Mouse (Mus musculus): ENCODE results near the gene Ktn1.

The Ktn1 gene

DNA sequence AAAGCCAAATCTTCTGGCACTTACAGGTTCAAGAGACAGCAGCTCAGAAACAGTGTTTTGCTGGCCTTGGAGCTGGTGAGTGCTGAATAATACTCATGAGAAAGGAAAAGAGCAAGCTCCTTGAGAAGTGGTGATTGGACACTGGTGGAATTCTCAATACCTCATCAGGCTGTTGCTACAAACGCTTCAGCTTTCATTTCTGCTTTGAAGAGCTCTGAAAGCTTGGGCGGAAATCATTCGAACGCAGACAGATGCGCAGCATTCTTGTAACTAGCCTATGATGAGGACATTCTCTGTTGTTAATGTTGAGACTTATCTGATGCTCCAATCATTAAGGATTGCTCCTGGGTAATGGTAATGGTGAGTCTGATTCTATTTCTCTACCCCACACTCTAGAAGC lies at the start of gene Ktn1:
TSS of gene Ktn1 (plus strand) at position 231 of the 400 bp plus-strand sequence.
- DNase-seq (ENCODE audit: low spot score), result peak; percentile 42

DNA sequence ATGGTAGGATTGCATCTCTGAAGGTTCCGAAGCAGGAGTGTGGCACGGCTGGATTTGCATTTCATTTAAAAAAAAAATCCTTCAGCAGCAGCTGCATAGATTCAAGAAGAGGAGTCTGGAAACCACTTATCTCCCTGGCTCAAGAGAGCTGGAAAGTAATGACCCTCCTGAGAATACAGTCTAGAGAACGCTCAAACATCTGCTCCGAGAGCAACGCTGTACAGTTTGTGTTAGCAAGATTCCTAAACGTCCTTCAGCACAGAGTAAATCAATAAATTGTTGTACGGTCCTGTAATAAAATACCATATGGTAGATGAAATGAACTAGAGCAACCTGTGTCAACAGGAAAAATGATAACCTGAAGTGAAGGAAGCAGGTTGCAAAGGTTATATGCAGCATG lies 35.0 kb upstream of the Ktn1 start:
- DNase-seq (ENCODE audit: low spot score), result no peak

DNA sequence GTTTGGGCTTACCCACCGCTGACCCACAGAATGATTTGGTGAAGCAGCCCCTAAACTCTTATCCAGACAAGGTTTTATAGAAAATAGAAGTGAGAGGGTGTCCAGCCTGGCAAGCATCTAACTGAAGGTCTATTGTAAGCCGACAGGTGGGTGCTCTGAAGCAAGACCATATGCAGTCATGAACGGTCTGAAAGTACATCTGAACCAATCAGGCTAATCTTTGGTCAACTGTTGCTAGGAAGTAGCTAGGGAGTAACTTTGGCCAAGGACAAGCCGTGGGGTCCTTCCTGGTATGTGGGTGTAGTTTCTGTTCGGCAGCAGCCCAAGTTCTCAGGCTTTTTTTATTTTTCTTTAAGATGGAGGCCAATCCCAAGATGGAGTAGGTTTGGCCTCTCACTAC lies 29.4 kb upstream of the Ktn1 start:
- no peak for DNase-seq (ENCODE audit: low spot score)

DNA sequence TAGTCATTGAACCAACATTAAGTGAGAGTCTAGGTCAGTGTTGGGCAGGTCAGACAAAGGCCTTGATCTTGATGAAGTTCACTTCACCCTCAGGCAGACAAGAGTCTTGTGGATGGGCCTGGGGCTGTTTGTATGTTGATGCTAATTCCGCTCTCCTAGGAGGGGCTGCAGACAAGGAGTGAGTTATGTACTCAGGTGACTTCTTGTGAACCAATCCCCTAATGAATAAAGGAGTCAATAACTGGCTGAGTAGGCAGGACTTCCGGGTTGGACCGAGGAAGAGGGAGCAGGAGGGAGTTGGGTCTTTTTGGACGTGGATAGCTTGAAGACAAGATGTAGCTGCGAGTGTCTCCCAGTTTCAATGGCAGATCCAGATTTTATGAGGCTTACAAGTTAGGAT lies 26.3 kb upstream of the Ktn1 start:
- DNase-seq (ENCODE audit: low spot score), result no peak

DNA sequence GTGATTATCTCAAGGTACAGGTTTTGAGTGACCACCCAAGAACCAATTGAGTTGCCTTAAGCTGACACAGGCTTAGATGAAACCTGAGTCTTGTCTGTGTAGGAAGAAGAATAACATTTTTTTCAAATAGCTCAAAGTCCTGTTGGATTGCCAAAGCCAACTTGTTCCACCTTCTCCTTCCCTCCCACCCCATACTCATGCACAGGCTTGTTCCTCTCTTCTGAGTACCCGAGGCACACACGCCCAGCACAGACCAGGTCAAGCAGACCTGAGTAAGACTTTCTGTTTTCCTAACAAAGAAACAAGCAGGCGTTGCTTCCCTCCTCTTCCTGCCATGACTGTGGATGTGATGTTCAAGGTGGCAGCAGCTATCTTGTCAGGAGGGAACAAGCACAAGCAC lies 23.4 kb upstream of the Ktn1 start:
- no peak for DNase-seq (ENCODE audit: low spot score)

DNA sequence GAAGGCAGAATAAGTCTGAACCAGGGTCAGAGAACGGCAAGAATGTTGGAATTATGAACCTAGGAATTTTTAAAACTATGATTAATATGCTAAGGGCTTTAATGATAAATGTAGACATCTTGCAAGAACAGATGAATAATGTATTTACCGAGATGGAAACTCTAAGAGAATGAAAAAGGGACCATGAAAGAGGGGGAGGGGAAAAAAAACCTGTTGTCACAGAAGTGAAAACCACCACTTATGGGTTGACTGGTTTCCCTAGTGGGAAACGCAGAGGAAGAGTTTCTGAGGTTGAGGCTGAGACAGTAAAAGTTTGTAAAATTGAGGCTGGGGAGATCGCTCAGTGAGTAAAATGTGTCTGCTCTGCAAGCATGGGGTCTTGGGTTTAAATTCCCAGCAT lies 22.1 kb upstream of the Ktn1 start:
- DNase-seq (ENCODE audit: low spot score), result no peak

DNA sequence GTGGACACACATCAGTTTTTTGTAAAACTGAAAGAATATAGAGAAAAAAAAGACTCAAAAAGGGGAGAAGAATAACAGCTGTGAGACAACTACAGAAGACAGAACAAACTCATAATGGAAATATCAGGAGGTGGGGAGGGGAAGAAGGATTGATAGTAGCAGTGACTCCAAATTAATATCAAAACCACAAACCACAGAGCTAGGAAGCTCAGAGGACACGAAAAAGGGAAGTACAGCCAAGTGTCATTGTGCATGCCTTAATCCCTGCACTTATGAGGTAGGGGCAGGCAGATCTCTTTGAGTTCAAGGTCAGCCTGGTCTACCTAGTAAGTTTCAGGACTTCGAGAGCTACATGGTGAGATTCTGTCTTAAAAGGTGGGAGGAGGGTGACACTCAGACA lies 21.4 kb upstream of the Ktn1 start:
- no peak for DNase-seq (ENCODE audit: low spot score)

DNA sequence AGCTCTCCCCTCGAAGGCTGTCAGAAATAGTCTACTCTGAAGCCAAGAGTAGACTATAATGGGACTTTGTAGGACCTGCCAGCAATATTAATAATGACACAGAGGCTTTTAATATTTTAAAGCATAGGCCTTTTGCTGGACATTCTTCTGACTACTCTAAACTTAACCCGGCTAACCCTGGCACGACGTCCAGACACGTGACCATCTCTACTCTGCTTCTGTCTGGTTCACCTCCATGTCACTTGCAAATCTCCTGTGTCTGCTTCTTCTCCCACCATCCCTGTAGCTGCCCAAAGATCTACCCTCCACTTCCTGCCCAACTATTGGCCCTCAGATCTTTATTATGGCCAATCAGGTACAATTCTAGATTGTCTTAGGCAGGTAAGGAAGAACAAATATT lies 20.9 kb upstream of the Ktn1 start:
- DNase-seq (ENCODE audit: low spot score), result no peak

DNA sequence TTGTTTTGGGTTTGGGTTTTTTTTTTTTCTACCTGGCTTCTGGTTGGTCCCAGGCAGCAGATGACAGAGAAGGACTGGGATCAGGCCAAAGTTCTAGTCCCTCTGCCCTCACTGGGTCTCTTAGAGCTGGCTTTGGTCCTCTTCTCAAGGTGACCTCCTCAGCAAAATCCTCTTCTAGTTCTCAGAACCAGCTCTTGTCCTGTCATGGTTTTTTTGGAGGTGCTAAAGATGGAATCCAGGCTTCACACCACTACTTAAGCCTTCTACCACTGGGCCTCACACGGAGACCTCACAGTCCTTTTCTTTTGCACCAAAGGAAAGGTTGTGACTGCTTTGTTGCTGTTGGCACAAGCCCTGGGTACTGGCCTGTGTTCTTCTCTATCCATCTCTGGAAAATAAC lies 15.8 kb upstream of the Ktn1 start:
- no peak for DNase-seq (ENCODE audit: low spot score)

DNA sequence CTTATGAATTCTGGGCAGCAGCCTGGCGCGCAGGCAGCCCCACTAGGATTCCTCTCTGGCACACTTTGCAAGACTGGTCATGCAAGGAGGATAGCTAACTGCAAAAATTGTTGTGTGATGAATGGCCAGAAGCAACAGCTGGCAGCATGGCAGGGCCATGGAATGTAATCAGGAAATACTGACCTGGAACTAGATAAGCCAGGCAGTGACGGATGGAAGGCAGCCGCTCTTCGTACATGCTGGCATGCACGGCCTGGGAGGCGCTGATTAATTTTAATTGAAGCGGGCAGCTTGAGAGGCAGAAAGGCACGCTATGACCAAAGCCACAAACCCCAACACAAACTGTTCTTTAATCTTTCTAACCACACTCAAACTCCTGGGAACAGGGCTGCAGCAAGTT lies 13.8 kb upstream of the Ktn1 start:
- no peak for DNase-seq (ENCODE audit: low spot score)

DNA sequence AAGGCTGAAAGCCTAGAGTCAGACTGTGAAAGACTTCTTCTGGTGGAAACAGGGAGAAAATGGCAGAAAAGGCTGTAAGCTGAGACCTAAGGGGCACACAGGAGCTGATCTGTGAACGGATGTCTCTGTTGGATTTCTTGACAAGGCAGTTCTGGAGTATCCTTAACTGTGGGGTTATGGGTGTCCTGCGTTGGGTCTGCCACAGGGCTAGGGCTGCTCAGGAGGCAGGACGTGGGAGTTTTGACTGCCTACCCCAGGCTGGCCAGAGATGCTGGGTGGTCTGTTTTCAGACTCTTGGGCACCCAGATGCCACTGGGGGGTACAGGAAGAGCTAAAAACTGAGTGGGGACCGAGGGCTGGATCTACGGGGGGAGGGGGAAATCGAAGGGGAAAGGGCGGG lies 13.4 kb upstream of the Ktn1 start:
- peak; percentile 15 for DNase-seq (ENCODE audit: low spot score)

DNA sequence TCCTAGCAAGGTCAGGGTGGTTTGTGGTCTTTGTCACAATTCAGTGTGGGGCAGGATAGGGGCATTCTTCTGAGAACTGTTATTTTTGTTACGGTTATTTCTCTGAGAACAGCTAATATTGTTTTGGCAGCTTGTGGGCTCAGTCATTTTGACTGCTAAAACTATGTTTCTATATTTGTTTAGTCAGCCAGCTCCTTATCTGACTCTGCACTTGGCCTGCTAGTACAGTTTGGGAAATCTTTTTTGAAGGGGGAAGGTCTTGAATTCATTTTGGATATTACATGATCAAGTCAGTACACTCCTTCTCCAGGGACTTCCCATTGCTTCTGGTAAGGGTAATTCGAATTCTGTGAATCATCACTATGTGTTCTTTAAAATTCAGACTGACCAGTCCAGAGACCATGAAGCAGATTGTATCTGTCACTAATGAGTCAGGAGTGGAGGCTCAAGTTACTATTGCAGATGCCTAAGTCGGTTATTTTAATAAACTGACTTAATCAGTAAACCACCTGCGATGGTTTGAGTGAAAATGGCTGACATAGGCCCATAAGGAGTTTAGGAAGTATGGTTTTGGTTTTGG lies 9.8 kb upstream of the Ktn1 start:
- DNase-seq (ENCODE audit: low spot score), result no peak

DNA sequence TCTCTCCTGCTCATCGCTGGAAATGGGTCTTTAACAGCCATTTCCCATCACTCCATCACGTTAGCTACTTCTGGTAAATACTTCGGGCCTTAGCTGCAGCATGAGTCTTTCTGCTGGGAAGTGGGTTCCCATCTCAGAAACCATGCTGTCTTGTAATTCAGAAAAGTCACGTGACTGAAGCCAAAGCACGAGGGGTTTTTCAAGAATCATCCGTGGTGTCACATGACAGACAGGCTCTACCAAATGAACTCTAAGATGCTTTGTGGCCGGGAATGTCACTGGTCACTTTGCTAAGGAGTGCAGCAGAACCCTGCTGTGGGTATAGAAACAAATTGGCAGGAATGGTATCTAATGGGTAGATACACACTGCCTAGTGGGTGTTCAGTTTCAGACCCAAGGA lies 2.6 kb upstream of the Ktn1 start:
- DNase-seq (ENCODE audit: low spot score), result no peak

DNA sequence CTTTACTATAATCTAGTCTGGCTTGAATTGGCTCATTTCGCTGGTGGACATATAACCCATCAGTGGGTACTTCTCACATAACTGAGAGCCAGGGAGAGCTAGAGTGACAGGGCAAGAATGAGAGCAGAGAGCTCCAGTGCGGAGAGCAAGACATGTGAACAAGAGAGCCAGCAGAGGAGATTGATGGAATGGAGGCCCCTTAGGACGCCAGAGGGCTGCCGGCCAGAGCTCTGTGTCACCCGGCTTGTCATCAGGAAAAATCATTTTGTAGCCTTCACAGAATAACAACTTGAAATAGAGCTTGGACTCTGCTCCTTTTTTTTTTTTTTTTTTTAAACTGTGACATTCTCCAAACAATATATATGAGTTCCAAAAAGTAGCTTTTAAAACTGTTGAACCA lies 2.0 kb upstream of the Ktn1 start:
- DNase-seq (ENCODE audit: low spot score), result peak; percentile 29

DNA sequence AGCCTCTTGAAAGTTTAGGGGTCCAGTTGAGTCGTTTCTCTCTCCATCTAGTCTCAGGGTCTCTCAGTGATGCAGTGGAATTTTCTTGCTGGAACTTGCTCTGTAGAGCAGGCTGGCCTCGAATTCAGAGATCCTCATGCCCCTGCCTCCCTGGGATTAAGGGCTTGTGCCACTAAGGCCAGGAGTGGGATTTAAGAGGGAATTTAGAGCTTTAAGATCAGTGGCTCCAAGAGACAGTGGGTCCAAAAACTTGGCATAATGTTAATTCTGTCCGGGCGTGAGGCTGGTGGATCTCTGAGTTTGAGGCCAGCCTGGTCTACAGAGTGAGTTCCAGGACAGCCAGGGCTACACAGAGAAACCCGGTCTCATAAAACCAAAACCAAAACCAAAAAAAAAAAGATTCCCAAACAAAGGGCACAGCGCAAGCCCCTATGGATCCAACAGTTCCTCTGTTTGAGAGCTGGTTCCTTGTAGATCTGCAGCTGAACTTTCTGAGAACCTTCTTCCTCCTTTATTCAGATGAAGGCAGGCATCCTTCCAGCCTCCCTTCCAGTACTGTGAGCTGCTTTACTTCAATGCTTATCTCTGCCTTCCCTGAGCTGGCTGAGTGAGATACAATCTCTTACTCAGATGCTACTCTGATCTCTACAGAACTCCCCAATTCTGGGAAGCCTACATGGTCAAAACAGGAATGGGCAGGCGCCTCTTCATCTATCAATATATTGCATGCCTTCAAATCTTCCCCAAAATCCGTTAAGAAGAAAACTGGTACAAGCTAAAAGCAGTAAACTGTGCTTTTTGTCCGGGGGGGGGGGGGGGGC lies 1.3 kb upstream of the Ktn1 start:
- DNase-seq (ENCODE audit: low spot score), result no peak

DNA sequence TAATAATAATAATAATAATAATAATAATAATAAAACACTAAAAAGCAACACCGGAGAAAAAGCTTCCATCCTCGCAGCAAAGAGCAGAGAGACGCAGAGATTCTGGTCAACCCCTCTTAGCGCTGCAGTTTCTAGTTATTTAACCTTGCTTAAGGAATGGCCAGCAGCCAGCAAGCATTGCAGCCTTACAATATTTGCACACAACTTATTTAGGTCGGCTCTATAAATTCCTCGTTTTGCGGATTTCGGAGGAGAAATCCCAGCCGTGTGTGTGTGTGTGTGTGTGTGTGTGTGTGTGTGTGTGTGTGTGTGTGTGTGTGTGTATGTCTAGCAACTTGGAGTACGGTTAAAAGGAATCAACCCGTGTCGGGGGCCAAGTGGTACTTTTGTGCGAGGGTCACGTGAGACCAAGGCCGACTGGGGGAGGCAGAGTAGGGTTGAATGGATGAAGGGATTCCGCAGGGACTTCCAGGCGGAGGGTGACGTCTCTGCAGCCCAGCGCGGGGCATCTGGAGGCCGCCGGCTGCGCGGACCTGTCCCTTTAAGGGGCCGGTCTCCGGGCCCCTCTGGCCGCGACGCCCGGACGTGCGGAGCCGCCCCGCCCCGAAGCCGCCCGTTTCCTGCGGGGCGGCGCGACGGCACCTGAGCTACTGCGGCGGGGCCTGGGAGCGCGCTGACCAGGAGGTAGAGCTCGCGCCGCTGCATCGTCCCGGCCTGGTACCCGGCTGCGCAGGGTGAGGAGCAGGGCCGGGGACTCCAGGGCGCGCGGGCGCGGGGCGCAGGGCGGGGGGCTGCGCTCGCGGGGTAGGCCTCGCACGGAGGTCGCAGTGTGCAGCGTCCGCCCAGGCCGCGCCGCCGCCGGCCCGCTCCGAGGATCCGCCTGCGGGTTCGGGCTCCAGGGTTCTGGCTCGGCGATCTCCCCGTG lies 720 bp downstream of the Ktn1 start:
- peak; percentile 88 for DNase-seq (ENCODE audit: low spot score)

DNA sequence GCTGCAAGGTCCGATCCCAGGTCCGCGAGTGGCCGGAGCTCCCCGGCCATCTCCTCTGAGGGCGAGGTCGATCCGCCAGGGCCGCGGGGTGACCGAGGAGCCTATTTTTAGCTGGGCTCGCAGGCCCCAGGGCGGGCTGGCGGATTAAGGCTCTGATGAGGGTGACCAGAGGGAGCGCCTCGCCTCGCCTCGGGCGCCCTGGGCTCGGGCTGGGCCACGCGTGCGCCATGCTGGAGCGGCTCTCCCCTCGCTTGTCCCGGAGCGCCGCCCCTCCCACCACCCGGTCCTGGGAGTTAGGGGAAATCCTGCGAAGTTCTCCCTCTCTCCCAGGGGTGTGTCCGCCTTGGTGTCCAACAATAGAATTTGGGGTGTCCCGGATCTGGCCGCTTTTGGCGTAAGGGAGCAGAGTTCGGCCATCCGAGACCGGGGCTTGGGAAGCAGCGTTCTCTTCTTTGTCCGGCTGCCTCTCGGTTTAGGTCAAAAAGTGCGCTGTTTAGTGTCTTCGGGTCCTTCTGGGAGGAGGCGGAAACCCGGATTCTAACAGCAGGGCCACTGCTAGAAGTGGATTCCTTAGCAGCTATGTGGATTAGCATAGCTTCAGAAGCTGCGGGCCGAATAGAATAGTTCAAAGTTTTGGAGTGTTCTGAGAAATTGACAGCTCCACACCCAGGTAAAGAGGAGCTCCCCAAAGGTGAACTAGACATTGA lies 1.5 kb downstream of the Ktn1 start:
- peak; percentile 75 for DNase-seq (ENCODE audit: low spot score)

DNA sequence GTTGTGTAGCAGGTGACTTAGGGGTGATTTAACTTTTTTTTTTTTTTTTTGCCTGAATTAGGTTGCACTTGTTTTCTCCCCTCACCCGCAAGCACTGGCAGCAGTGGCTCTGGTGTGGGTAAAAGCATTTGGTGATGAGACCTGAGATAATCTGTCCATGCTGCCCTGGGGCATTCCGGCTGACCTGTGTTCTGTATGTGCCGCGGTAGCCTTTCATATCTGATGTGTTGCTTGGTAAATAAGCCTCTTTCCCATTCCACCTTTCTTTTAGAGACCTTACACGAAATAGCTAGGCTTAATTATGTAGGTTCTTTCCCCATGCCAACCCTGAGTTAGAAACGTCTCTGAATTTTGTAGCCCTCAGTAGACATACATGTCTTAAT lies 2.1 kb downstream of the Ktn1 start:
- DNase-seq (ENCODE audit: low spot score), result peak; percentile 12

DNA sequence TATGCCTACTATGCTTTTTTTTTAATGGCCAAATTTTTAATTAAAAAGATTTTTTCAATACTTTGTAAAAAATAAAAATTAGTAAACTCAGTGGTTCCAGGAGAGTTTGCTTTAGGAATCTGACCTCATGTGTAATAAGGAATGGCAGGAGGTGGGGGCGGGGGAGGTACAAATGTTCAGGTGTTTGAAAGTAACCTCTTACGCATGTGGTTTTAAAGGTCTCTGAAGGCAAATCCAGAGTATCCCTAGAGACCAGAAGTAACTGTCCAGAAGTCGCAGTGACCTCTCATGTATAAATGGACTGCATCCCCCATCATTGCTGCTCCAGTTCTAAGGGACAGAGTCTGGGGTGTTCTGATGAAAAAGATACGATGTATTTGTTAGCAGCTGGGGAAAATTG lies 3.0 kb downstream of the Ktn1 start:
- no peak for DNase-seq (ENCODE audit: low spot score)

DNA sequence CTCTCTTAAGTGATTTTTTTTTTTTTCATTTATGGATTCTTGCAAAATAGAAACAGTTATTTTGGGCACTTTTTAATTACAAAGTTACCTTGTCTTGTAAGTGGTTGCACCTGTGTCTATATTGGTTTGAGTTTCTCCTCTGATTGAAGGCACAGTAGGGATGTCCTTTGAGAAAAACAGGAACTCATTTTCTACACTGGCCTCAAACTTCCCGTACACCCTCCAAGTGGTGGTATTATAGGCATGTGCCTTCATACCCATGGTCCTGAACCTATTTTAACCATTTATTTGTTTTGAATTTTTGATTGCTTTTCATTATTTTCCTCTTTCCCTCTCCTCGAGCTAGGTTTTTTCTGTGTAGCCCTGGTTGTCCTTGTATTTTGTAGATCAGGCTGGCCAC lies 7.2 kb downstream of the Ktn1 start:
- no peak for DNase-seq (ENCODE audit: low spot score)

DNA sequence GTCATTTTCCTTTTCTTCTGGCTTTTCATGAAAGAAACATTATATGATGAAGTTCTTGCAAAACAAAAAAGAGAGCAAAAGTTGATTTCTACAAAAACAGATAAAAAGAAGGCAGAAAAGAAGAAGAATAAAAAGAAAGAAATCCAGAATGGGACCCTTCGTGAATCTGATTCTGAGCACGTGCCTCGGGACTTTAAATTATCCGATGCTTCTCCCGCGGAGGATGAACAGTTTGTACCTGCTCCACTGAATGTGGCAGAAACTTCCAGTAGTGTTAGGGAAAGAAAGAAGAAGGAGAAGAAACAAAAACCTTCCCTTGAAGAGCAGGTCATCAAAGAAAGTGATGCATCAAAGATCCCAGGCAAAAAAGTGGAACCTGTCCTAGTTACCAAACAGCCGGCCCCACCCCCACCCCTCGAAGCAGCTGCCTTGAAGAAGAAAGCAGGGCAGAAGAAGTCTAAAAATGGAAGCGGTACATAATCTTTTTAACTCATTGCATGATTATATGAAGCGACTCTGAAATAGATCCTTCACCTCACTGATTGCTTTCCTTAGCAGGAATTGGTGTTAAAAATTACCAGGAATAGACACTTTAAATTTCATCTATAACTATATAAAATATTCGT lies 15.7 kb downstream of the Ktn1 start:
- no peak for DNase-seq (ENCODE audit: low spot score)

DNA sequence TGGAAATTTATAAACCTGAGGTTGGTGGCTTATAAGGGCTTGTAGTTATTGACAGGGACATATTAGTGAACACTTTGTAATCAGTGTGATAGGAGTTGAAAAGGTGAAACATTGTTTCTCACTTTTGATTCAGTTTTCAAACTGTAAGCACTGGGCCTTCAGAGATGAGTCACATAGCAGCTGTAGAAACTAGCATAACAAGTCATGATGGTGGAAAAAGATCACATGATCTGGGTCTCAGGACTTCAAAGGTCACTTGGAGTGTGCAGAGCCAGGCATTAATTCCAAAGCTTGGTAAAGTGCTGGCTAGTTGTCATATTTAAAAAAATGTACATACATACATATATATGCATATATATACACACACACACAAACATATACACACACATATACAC lies 16.2 kb downstream of the Ktn1 start:
- DNase-seq (ENCODE audit: low spot score), result no peak

All from embryo, embryonic 10.5 days (tissue).